Mouse (Mus musculus) skeletal muscle tissue, adult 2 months (tissue): ENCODE results near the gene Pde11a.

Experiments
- DNase-seq: peaks from one replicate; pipeline ENCODE4 v3.0.0-alpha.2; 2012; ENCODE audit warnings: low read depth, low spot score

The Pde11a gene

GRCm38 (mm10) chr2:76095861-76096260, 242.7 kb downstream of the Pde11a start:
- DNase-seq: no peak

- DNase-seq: no peak
Observed at GRCm38 (mm10) chr2:76090506-76090905, 248.1 kb downstream of the Pde11a start.

GRCm38 (mm10) chr2:76088844-76089243, 249.7 kb downstream of the Pde11a start:
- no peak for DNase-seq

- DNase-seq: peak; percentile 14
Observed at GRCm38 (mm10) chr2:76088413-76088812, 250.2 kb downstream of the Pde11a start.

GRCm38 (mm10) chr2:76087170-76087569, 251.4 kb downstream of the Pde11a start:
- no peak for DNase-seq

- DNase-seq: no peak
Observed at GRCm38 (mm10) chr2:76084982-76085381, 253.6 kb downstream of the Pde11a start.

- no peak for DNase-seq
Observed at GRCm38 (mm10) chr2:76083901-76084300, 254.7 kb downstream of the Pde11a start.

GRCm38 (mm10) chr2:76083396-76083795, 255.2 kb downstream of the Pde11a start:
- no peak for DNase-seq

- no peak for DNase-seq
Observed at GRCm38 (mm10) chr2:76081991-76082390, 256.6 kb downstream of the Pde11a start.

- no peak for DNase-seq
Observed at GRCm38 (mm10) chr2:76080549-76080948, 258.0 kb downstream of the Pde11a start.

GRCm38 (mm10) chr2:76076838-76077237, 261.7 kb downstream of the Pde11a start:
- DNase-seq: no peak

- no peak for DNase-seq
Observed at GRCm38 (mm10) chr2:76076047-76076446, 262.5 kb downstream of the Pde11a start.

- no peak for DNase-seq
Observed at GRCm38 (mm10) chr2:76073079-76073478, 265.5 kb downstream of the Pde11a start.

- peak; percentile 52 for DNase-seq
Observed at GRCm38 (mm10) chr2:76070432-76071306, 267.9 kb downstream of the Pde11a start.

- DNase-seq: no peak
Observed at GRCm38 (mm10) chr2:76069238-76069637, 269.3 kb downstream of the Pde11a start.

- DNase-seq: no peak
Observed at GRCm38 (mm10) chr2:76068155-76068554, 270.4 kb downstream of the Pde11a start.

GRCm38 (mm10) chr2:76067144-76067543, 271.4 kb downstream of the Pde11a start:
- DNase-seq: no peak

GRCm38 (mm10) chr2:76065292-76065691, 273.3 kb downstream of the Pde11a start:
- DNase-seq: no peak

- DNase-seq: no peak
Observed at GRCm38 (mm10) chr2:76064078-76064477, 274.5 kb downstream of the Pde11a start.

- no peak for DNase-seq
Observed at GRCm38 (mm10) chr2:76060207-76060606, 278.4 kb downstream of the Pde11a start.

- no peak for DNase-seq
Observed at GRCm38 (mm10) chr2:76059595-76059994, 279.0 kb downstream of the Pde11a start.

GRCm38 (mm10) chr2:76058661-76059467, 279.7 kb downstream of the Pde11a start:
- DNase-seq: no peak

- DNase-seq: no peak
Observed at GRCm38 (mm10) chr2:76057555-76057954, 281.0 kb downstream of the Pde11a start.
